Mouse (Mus musculus): ENCODE data around the gene Gpd1.
A peak's percentile ranks its signal among the peaks of the same experiment; 100 is the strongest.
"Not testable (repeated sequence)": the region's sequence is repeated elsewhere in the genome, so short reads cannot be mapped to it uniquely, and the experiment has no call there.

The Gpd1 gene

GRCm38 (mm10) chr15:99717386-99718334, at the start of gene Gpd1:
TSS of gene Gpd1 (plus strand) at chr15:99717515.
- DNase-seq = peak; percentile 96

GRCm38 (mm10) chr15:99667544-99667943, 49.8 kb upstream of the Gpd1 start:
- no peak for DNase-seq

GRCm38 (mm10) chr15:99668881-99669280, 48.4 kb upstream of the Gpd1 start:
- peak; percentile 93 for DNase-seq

- DNase-seq = no peak
Observed at GRCm38 (mm10) chr15:99669392-99669791, 47.9 kb upstream of the Gpd1 start.

GRCm38 (mm10) chr15:99670154-99670821, 47.0 kb upstream of the Gpd1 start, which contains the start of gene Asic1:
TSS of gene Asic1 (plus strand) at chr15:99670368.
- DNase-seq = peak; percentile 95

- DNase-seq = no peak
Observed at GRCm38 (mm10) chr15:99670964-99671670, 46.2 kb upstream of the Gpd1 start.

GRCm38 (mm10) chr15:99671783-99672182, 45.5 kb upstream of the Gpd1 start:
- no peak for DNase-seq

GRCm38 (mm10) chr15:99674866-99675265, 42.4 kb upstream of the Gpd1 start:
- DNase-seq = no peak

GRCm38 (mm10) chr15:99677089-99677488, 40.2 kb upstream of the Gpd1 start:
- DNase-seq = no peak

- no peak for DNase-seq
Observed at GRCm38 (mm10) chr15:99678063-99678800, 39.1 kb upstream of the Gpd1 start.

- DNase-seq = no peak
Observed at GRCm38 (mm10) chr15:99679008-99679407, 38.3 kb upstream of the Gpd1 start.

GRCm38 (mm10) chr15:99682880-99683279, 34.4 kb upstream of the Gpd1 start:
- DNase-seq = no peak

- DNase-seq = no peak
Observed at GRCm38 (mm10) chr15:99684156-99684555, 33.2 kb upstream of the Gpd1 start.

GRCm38 (mm10) chr15:99688712-99689111, 28.6 kb upstream of the Gpd1 start:
- peak; percentile 94 for DNase-seq

GRCm38 (mm10) chr15:99690924-99691323, 26.4 kb upstream of the Gpd1 start:
- DNase-seq = no peak

- no peak for DNase-seq
Observed at GRCm38 (mm10) chr15:99691976-99692375, 25.3 kb upstream of the Gpd1 start.

GRCm38 (mm10) chr15:99697309-99697708, 20.0 kb upstream of the Gpd1 start:
- DNase-seq = peak; percentile 64

GRCm38 (mm10) chr15:99698533-99699085, 18.7 kb upstream of the Gpd1 start:
- DNase-seq = peak; percentile 92

- no peak for DNase-seq
Observed at GRCm38 (mm10) chr15:99699715-99700114, 17.6 kb upstream of the Gpd1 start.

- peak; percentile 93 for DNase-seq
Observed at GRCm38 (mm10) chr15:99700219-99701106, 16.9 kb upstream of the Gpd1 start.

- not testable (repeated sequence) for DNase-seq
Observed at GRCm38 (mm10) chr15:99701640-99701998, 15.7 kb upstream of the Gpd1 start.
